Mouse (Mus musculus): ENCODE measurements around the gene Pstk.

Gene Pstk

DNA sequence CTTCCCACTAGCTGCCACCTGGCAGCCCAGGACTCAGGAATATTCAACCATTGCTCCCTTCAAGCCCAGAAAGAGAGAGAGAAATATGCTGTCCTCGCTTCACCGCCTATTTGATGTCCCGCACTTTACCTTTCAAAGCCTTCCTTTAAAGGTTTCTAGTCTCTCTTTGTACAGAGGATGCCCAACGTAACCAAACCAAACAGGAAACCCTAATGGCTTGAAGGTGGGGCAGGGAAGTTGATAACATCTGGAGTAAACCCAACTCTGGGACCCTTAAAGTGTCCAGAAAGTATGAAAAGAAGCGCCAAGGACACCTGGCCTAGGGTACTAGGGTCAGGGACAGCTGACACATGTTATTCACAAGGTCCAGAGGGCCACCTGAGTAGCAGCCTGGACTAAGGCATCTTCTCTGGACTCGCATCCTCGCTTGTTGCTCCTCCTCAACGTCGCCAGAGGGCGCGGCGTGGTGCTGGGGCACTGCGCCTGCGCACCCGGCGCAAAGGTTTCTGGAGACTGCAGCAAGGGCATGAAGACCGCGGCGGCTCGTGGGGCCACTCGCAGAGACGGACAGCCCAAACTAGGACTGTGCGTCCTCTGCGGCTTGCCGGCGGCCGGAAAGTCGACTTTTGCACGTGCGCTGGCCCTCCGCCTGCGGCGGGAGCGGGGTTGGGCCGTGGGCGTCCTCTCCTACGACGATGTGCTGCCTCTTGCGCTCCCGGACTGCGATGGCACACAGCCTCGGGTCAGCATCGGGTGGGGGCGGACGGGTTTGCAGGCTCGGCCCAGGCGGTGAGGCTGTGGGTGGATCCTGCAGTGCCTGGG, at the start of gene Pstk:
Gene Pstk, plus strand, starts transcription at position 494 of the 822 bp plus-strand sequence.
- H3K4me1 ChIP-seq (replicated peaks; ENCODE audit: low read depth, low read length): peaks cover 19% of the 10 kb centered on the region
- H3K4me3 ChIP-seq (replicated peaks; ENCODE audit: low read length): peak within 1 kb of the TSS; percentile 96
- H3K36me3 ChIP-seq (ENCODE audit: insufficient read depth, low read length): peaks cover 15% of the 10 kb centered on the region
- peak; percentile 26; the same call in 1 of the 2 replicates for TF ChIP-seq CTCF (conservative IDR thresholded peaks at IDR 0.05; ENCODE audit: low read length)
- no peak for TF ChIP-seq POU5F1 (IDR thresholded peaks at IDR 0.05; ENCODE audit: borderline replicate concordance, low read length)
- H3K27me3 ChIP-seq (ENCODE audit: insufficient read depth, low read length): peaks cover 5% of the 10 kb centered on the region
- no peaks in the 10 kb centered on the region for H3K9me3 ChIP-seq (ENCODE audit: low read length)

DNA sequence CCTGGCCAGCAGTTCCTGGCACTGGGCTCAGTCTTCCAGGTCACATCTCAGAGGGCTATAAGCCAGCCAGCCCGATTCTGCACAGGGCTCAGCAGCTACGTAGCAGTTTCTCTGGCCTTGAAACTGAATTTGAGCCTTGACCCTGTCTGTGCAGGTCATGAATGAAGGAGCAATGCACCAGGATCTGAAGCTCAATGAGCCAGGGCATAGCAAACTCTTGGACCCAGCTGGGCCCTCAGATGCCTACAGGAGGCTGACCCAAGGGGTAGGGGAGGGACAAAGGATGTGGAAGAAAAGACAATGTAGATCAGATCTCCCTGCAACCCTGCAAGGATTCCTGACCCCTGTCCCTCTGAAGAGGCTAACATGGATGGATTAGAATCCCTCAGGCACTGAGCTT, 48.7 kb upstream of the Pstk start, which contains the start of gene Cuzd1:
Gene Cuzd1, minus strand, starts transcription at position 101 of the 400 bp plus-strand sequence.
- Histone ChIP-seq H3K36me3 (ENCODE audit: insufficient read depth, low read length) (no peaks in the 10 kb centered on the region), H3K9me3 (ENCODE audit: low read length) (no peaks in the 10 kb centered on the region), H3K27me3 (ENCODE audit: insufficient read depth, low read length) (no peaks in the 10 kb centered on the region), H3K4me1 (replicated peaks; ENCODE audit: low read depth, low read length) (0 out of 2 replicates have a peak, but pooled peaks cover 2% of the 10 kb centered on the region), H3K4me3 (replicated peaks; ENCODE audit: low read length) (no peak within 1 kb of the TSS)
- TF ChIP-seq NANOG (IDR thresholded peaks at IDR 0.05; ENCODE audit: borderline replicate concordance, low read length): no peak
- no peak for TF ChIP-seq POU5F1 (IDR thresholded peaks at IDR 0.05; ENCODE audit: borderline replicate concordance, low read length)

DNA sequence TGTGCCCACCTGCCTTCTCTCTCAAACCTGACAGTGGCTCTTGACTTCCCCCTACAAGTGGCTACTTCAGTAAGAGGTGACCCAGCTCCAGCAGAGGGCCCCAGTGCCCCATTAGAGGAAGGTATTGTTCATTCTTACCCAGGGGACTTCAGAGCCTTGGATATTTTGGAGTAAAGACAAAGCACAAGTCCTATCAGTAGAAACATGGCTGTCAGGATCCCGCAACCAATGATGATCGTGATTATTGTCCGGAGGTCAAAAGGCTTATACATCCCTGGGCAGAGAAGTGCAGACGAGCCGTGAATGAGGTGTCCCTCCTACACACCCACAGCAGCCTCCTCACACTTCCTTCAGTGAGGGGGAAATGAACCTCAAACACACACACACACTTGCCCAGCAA, 43.9 kb upstream of the Pstk start:
- no peak overlapping the region for H3K4me3 ChIP-seq (replicated peaks; ENCODE audit: low read length)
- no peaks in the 10 kb centered on the region for H3K9me3 ChIP-seq (ENCODE audit: low read length)
- no peaks in the 10 kb centered on the region for H3K4me1 ChIP-seq (replicated peaks; ENCODE audit: low read depth, low read length)
- H3K36me3 ChIP-seq (ENCODE audit: insufficient read depth, low read length): no peaks in the 10 kb centered on the region
- TF ChIP-seq NANOG (IDR thresholded peaks at IDR 0.05; ENCODE audit: borderline replicate concordance, low read length): no peak
- no peak for TF ChIP-seq POU5F1 (IDR thresholded peaks at IDR 0.05; ENCODE audit: borderline replicate concordance, low read length)
- no peak for TF ChIP-seq CTCF (conservative IDR thresholded peaks at IDR 0.05; ENCODE audit: low read length)
- no peaks in the 10 kb centered on the region for H3K27me3 ChIP-seq (ENCODE audit: insufficient read depth, low read length)

DNA sequence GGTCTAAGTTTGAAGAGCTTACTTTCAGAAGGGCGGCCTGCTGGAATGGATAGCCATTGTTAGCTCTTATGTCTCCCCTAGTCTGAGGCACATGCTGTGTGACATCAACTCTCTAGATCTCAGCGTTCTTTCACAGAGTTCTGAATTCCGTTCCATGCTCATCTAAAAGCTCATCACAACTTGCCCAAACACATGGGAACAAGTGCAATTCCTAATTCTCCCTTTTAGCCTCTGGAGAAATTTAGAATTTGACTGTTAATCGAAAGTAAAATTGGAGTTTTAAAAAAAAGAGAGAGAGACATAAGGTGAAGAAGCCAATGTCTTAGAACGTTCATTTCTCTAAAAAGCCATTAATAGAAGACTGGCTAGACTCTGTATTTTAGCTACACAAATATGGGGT, 41.5 kb upstream of the Pstk start, which contains the start of gene Fam24b:
Gene Fam24b, minus strand, starts transcription at position 101 of the 400 bp plus-strand sequence.
- Histone ChIP-seq H3K36me3 (ENCODE audit: insufficient read depth, low read length) (no peaks in the 10 kb centered on the region), H3K27me3 (ENCODE audit: insufficient read depth, low read length) (no peaks in the 10 kb centered on the region), H3K4me1 (replicated peaks; ENCODE audit: low read depth, low read length) (no peaks in the 10 kb centered on the region), H3K9me3 (ENCODE audit: low read length) (no peaks in the 10 kb centered on the region), H3K4me3 (replicated peaks; ENCODE audit: low read length) (no peak within 1 kb of the TSS)
- TF ChIP-seq CTCF (conservative IDR thresholded peaks at IDR 0.05; ENCODE audit: low read length) (no peak), POU5F1 (IDR thresholded peaks at IDR 0.05; ENCODE audit: borderline replicate concordance, low read length) (no peak), NANOG (IDR thresholded peaks at IDR 0.05; ENCODE audit: borderline replicate concordance, low read length) (no peak)

DNA sequence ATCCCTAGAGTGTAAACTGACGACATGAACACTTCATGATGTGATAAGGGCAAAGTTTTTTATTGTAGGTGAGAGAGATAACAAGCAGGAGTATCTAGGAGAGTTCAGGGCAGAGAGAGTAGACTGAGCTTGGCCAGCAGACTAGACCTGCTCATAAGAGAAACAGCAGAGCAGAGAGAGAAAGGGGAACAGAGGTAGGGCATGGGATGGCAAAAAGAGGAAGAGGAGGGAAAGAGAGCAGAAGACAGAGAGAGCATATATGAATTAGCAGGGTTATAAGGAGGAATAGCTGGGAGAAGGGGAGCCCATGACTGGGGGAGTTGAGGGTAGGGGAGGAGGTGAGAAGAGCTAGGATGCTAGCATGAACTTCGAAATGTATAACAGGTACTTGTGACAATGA, 39.3 kb upstream of the Pstk start:
- no peaks in the 10 kb centered on the region for H3K4me1 ChIP-seq (replicated peaks; ENCODE audit: low read depth, low read length)
- no peaks in the 10 kb centered on the region for H3K36me3 ChIP-seq (ENCODE audit: insufficient read depth, low read length)
- H3K27me3 ChIP-seq (ENCODE audit: insufficient read depth, low read length): no peaks in the 10 kb centered on the region
- no peak overlapping the region for H3K4me3 ChIP-seq (replicated peaks; ENCODE audit: low read length)
- TF ChIP-seq NANOG (IDR thresholded peaks at IDR 0.05; ENCODE audit: borderline replicate concordance, low read length) (no peak), CTCF (conservative IDR thresholded peaks at IDR 0.05; ENCODE audit: low read length) (no peak), POU5F1 (IDR thresholded peaks at IDR 0.05; ENCODE audit: borderline replicate concordance, low read length) (no peak)
- no peaks in the 10 kb centered on the region for H3K9me3 ChIP-seq (ENCODE audit: low read length)

DNA sequence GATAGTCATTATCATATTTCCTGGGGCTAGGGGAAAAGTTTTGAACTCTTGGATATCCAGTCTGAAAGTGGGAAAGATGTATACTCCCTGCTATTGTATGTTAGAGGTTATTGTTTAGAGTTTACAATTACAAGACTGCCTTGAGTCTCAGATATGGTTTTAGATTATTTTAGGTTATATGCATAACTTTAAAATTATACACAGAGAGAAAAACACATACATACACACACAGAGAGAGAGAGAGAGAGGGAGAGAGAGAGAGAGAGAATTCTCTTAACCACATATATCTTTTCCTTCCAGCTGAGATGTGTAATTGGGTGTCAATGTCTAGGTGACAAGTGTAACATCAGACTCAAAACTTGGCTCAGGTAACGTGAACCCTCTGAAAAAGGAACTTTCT, 37.4 kb upstream of the Pstk start, which contains the start of gene Fam24a:
Gene Fam24a, plus strand, starts transcription at position 301 of the 400 bp plus-strand sequence.
- peaks cover 11% of the 10 kb centered on the region for H3K4me1 ChIP-seq (replicated peaks; ENCODE audit: low read depth, low read length)
- H3K4me3 ChIP-seq (replicated peaks; ENCODE audit: low read length): no peak within 1 kb of the TSS
- TF ChIP-seq NANOG (IDR thresholded peaks at IDR 0.05; ENCODE audit: borderline replicate concordance, low read length): no peak
- TF ChIP-seq POU5F1 (IDR thresholded peaks at IDR 0.05; ENCODE audit: borderline replicate concordance, low read length): no peak
- no peak for TF ChIP-seq CTCF (conservative IDR thresholded peaks at IDR 0.05; ENCODE audit: low read length)
- 0 out of 2 replicates have a peak, but pooled peaks cover 4% of the 10 kb centered on the region for H3K36me3 ChIP-seq (ENCODE audit: insufficient read depth, low read length)
- no peaks in the 10 kb centered on the region for H3K9me3 ChIP-seq (ENCODE audit: low read length)
- no peaks in the 10 kb centered on the region for H3K27me3 ChIP-seq (ENCODE audit: insufficient read depth, low read length)

DNA sequence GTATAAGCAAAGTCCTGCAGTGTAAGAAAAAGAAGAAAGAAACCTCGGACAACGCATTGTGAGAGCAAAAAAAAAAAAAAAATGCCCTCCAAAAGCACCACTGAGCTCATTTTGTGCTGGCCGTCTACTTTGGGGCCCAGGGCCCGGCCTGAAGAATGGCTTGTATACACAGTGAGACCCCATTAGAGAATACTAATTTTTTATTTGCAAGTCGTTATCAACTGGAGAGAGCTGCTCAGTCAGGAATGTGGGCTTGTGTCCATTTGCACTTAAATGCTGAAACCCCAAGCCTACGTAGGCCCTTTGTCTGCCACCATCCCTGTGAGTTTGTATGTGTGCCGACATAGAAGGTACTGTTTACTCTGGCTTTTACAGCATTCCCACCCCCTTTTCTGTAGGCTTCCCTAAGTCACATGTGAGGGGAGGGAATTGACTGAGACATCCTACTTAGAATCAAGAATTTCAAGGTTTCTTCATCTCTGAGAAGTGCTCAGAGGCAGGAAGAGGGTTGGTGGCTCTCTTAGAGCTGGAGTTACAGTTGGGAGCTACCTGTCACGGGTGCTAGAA, 33.4 kb upstream of the Pstk start:
- no peak overlapping the region for H3K4me3 ChIP-seq (replicated peaks; ENCODE audit: low read length)
- H3K36me3 ChIP-seq (ENCODE audit: insufficient read depth, low read length): peaks cover 37% of the 10 kb centered on the region
- H3K27me3 ChIP-seq (ENCODE audit: insufficient read depth, low read length): no peaks in the 10 kb centered on the region
- H3K4me1 ChIP-seq (replicated peaks; ENCODE audit: low read depth, low read length): peaks cover 11% of the 10 kb centered on the region
- TF ChIP-seq POU5F1 (IDR thresholded peaks at IDR 0.05; ENCODE audit: borderline replicate concordance, low read length) (no peak), NANOG (IDR thresholded peaks at IDR 0.05; ENCODE audit: borderline replicate concordance, low read length) (no peak), CTCF (conservative IDR thresholded peaks at IDR 0.05; ENCODE audit: low read length) (no peak)
- H3K9me3 ChIP-seq (ENCODE audit: low read length): no peaks in the 10 kb centered on the region

DNA sequence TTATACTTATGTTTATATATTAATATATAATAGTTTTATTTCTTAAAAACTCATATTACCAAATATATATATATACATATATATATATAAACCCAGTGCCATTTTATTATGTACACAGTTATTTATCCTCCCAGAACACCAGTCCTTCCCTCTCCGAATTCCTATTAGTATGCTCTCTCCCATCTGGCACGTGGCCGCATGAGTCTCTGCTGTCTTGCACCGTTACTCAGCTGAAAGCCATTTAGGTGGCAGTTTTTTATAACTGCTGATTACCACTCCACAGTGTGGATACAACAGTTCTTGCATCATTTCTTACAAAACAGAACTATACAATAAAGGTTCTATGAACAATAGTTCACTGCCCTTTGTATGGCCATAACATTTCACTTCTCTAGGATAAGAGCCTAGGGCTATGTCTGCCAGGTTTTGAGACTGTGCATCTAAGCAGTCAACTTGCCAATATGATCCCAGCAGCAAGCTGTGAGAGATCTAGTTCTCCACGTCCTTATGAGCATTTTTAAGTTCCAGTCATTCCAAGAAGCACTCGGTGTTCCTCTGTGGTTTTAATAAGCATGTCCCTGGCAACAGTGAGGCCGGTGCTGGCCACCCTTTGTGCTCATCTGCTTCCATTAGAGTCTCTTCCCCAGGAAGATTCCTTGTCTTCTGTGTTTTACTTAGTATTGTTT, 24.9 kb upstream of the Pstk start:
- Histone ChIP-seq H3K36me3 (ENCODE audit: insufficient read depth, low read length) (peaks cover 80% of the 10 kb centered on the region), H3K4me1 (replicated peaks; ENCODE audit: low read depth, low read length) (peaks cover 16% of the 10 kb centered on the region; the same call in 1 of the 2 replicates), H3K9me3 (ENCODE audit: low read length) (no peaks in the 10 kb centered on the region), H3K27me3 (ENCODE audit: insufficient read depth, low read length) (no peaks in the 10 kb centered on the region), H3K4me3 (replicated peaks; ENCODE audit: low read length) (no peak overlapping the region)
- no peak for TF ChIP-seq POU5F1 (IDR thresholded peaks at IDR 0.05; ENCODE audit: borderline replicate concordance, low read length)
- TF ChIP-seq CTCF (conservative IDR thresholded peaks at IDR 0.05; ENCODE audit: low read length): no peak
- no peak for TF ChIP-seq NANOG (IDR thresholded peaks at IDR 0.05; ENCODE audit: borderline replicate concordance, low read length)

Measured in E14TG2a.4 (cell line).